ENCODE assay signal across 8 mouse cellular contexts in genomic region chr12:87199973-87200586, GRCm38 (mm10). TPM values are rescaled to one million over a fixed set of nuclear protein-coding genes. Genes with fewer than 3 reads are reported as not detected.
DNase-seq lines count a peak whose midpoint lies in the region; ATAC-seq lines count a peak whose summit lies in the region.

TSS of gene Tmed8 (minus strand) at chr12:87200454.

- peaks cover 3% of the 10 kb centered on the region; the same call in 1 of the 2 replicates for H3K4me1 ChIP-seq in embryonic facial prominence, embryonic 15.5 days
- peaks cover 3% of the 10 kb centered on the region; the same call in 1 of the 2 replicates for H3K4me1 ChIP-seq in heart, embryonic 11.5 days (ENCODE audit: control insufficient read depth, insufficient read depth, low read length)
- H3K4me1 ChIP-seq in kidney, embryonic 16.5 days (ENCODE audit: insufficient read depth, low read length) = peaks cover 7% of the 10 kb centered on the region

- H3K27me3 ChIP-seq in embryonic facial prominence, embryonic 15.5 days = no peaks in the 10 kb centered on the region
- no peaks in the 10 kb centered on the region for H3K27me3 ChIP-seq in heart, embryonic 11.5 days (ENCODE audit: control insufficient read depth, insufficient read depth, low read length)
- no peaks in the 10 kb centered on the region for H3K27me3 ChIP-seq in kidney, embryonic 16.5 days (ENCODE audit: insufficient read depth, low read length)

- H3K9me3 ChIP-seq in embryonic facial prominence, embryonic 15.5 days (replicated peaks) = no peaks in the 10 kb centered on the region
- no peaks in the 10 kb centered on the region for H3K9me3 ChIP-seq in heart, embryonic 11.5 days (replicated peaks; ENCODE audit: control insufficient read depth, low read length)
- H3K9me3 ChIP-seq in kidney, embryonic 16.5 days (ENCODE audit: low read length) = no peaks in the 10 kb centered on the region

- DNase-seq in A20 (ENCODE audit: low read depth, low spot score) (peak; percentile 86), liver (peak; percentile 68)
- DNase-seq in adrenal gland, postnatal 4 days (ENCODE audit: low spot score in 2 of 2) = peak; percentile 54 to 60
- peak; percentile 11 to 33 for DNase-seq in monocyte, adult 2 months (ENCODE audit: low read depth in 1 of 2, low spot score in 2 of 2)
- DNase-seq in spleen, postnatal 14 days (ENCODE audit: low spot score in 2 of 2) = peak; percentile 49 to 67

- H3K4me3 ChIP-seq in embryonic facial prominence, embryonic 15.5 days (replicated peaks) = peak within 1 kb of the TSS; percentile 83
- peak within 1 kb of the TSS; percentile 90 for H3K4me3 ChIP-seq in heart, embryonic 11.5 days (ENCODE audit: low read depth, low read length)
- peak within 1 kb of the TSS; percentile 81 for H3K4me3 ChIP-seq in kidney, embryonic 16.5 days (ENCODE audit: low read length)

- H3K4me2 ChIP-seq in embryonic facial prominence, embryonic 15.5 days (replicated peaks) = peak within 1 kb of the TSS; percentile 87
- H3K4me2 ChIP-seq in heart, embryonic 11.5 days = peak within 1 kb of the TSS; percentile 98
- peak within 1 kb of the TSS; percentile 77 for H3K4me2 ChIP-seq in kidney, embryonic 16.5 days (replicated peaks; ENCODE audit: low read depth, low read length)

- no peaks in the 10 kb centered on the region for H3K36me3 ChIP-seq in embryonic facial prominence, embryonic 15.5 days
- H3K36me3 ChIP-seq in heart, embryonic 11.5 days (ENCODE audit: control insufficient read depth, insufficient read depth, low read length) = no peaks in the 10 kb centered on the region
- no peaks in the 10 kb centered on the region for H3K36me3 ChIP-seq in kidney, embryonic 16.5 days (ENCODE audit: insufficient read depth, low read length)

- peak; percentile 92 for ATAC-seq in embryonic facial prominence, embryonic 15.5 days (ENCODE audit: insufficient number of reproducible peaks, low FRiP score, low TSS enrichment, low read depth)
- peak; percentile 90 for ATAC-seq in heart, embryonic 11.5 days (replicated peaks; ENCODE audit: insufficient number of reproducible peaks, low FRiP score, low TSS enrichment)
- peak; percentile 97 for ATAC-seq in kidney, embryonic 16.5 days (ENCODE audit: low FRiP score, low TSS enrichment)

- peak within 1 kb of the TSS; percentile 84 for H3K9ac ChIP-seq in embryonic facial prominence, embryonic 15.5 days
- H3K9ac ChIP-seq in heart, embryonic 11.5 days (ENCODE audit: low read depth, low read length) = peak within 1 kb of the TSS; percentile 88
- peak within 1 kb of the TSS; percentile 89 for H3K9ac ChIP-seq in kidney, embryonic 16.5 days (replicated peaks; ENCODE audit: low read length)

- under 1% methylated on average over 62 of the region's 70 CpGs for WGBS in embryonic facial prominence, embryonic 15.5 days
- WGBS in heart, embryonic 11.5 days (ENCODE audit: insufficient replicate concordance) = under 1% methylated on average over 62 of the region's 70 CpGs
- WGBS in kidney, embryonic 16.5 days = under 1% methylated on average over 64 of the region's 70 CpGs

- peak within 1 kb of the TSS; percentile 74 for H3K27ac ChIP-seq in embryonic facial prominence, embryonic 15.5 days (replicated peaks)
- H3K27ac ChIP-seq in heart, embryonic 11.5 days (ENCODE audit: low read depth, low read length) = 0 out of 2 replicates have a peak within 1 kb of the TSS, but pooled peaks have one; percentile 46
- peak within 1 kb of the TSS; percentile 61; the same call in 1 of the 2 replicates for H3K27ac ChIP-seq in kidney, embryonic 16.5 days (ENCODE audit: low read length)

RNA-seq across cellular contexts. Expression of gene Tmed8, which starts in this region (rescaled TPM):
- 10 to 100 TPM; 25.3 to 28.1 TPM for total RNA-seq in adrenal gland, postnatal 4 days (2021)
- polyA plus RNA-seq in embryonic facial prominence, embryonic 15.5 days (2015; fragmentation: Nextera tagmentation; extraction: Ambion mirVana) = 2.2 and 2.4 TPM in 2 replicates
- 2.1 and 3.0 TPM in 2 replicates for polyA plus RNA-seq in heart, embryonic 11.5 days (2014; fragmentation: Nextera tagmentation; extraction: Ambion mirVana)
- polyA plus RNA-seq in kidney, embryonic 16.5 days (2015; fragmentation: Nextera tagmentation; extraction: Ambion mirVana) = 2.0 and 2.5 TPM in 2 replicates

Comparison
In these comparisons a context has a peak if more than half of its experiments do, and no peak if none do; other contexts are left out.
1. Peak in every context shown above with its lines: DNase-seq, ATAC-seq, H3K4me3 ChIP-seq and H3K27ac ChIP-seq.
2. DNase-seq: peak in every context shown above with its lines; median percentile 86 in A20; 68 in liver; 58 in spleen, postnatal 14 days; 57 in adrenal gland, postnatal 4 days; 22 in monocyte, adult 2 months.